Mouse (Mus musculus) kidney, embryonic 16.5 days (tissue): ENCODE results near the gene Padi4. TPM values are rescaled to one million over a fixed set of nuclear protein-coding genes. Genes with fewer than 3 reads are reported as not detected.

Experiments used
- ATAC-seq: fragments of 200-750 bp; cut with Nextera tagmentation; 2 replicates; pipeline ENCODE4 v1.8.0; 2017; ENCODE audit warnings: moderate TSS enrichment; ENCODE audit not compliant: low FRiP score, low TSS enrichment
- H3K27ac ChIP-seq: fragments of 300-500 bp; sonication (generic); 2 replicates; pipeline ENCODE4 v1.5.1; 2014; ENCODE audit warnings: low read length
- H3K27me3 ChIP-seq: fragments of 300-500 bp; sonication (generic); 2 replicates; pipeline ENCODE4 v1.6.1; 2014; ENCODE audit warnings: low read length, control low read depth, mixed read lengths; ENCODE audit not compliant: insufficient read depth
- H3K36me3 ChIP-seq: fragments of 300-500 bp; sonication (generic); 2 replicates; pipeline ENCODE4 v1.6.1; 2014; ENCODE audit warnings: low read length, control low read depth, mixed read lengths; ENCODE audit not compliant: insufficient read depth
- H3K4me1 ChIP-seq: fragments of 300-500 bp; sonication (generic); 2 replicates; pipeline ENCODE4 v1.6.1; 2014; ENCODE audit warnings: low read length, control low read depth, mixed read lengths; ENCODE audit not compliant: insufficient read depth
- H3K4me2 ChIP-seq: fragments of 300-500 bp; sonication (generic); replicated peaks from 2 replicates; pipeline ENCODE4 v1.6.1; 2014; ENCODE audit warnings: low read depth, low read length
- H3K4me3 ChIP-seq: fragments of 300-500 bp; sonication (generic); 2 replicates; pipeline ENCODE4 v1.5.1; 2014; ENCODE audit warnings: mild to moderate bottlenecking, low read length
- H3K9ac ChIP-seq: fragments of 300-500 bp; sonication (generic); replicated peaks from 2 replicates; pipeline ENCODE4 v1.6.1; 2014; ENCODE audit warnings: low read length
- H3K9me3 ChIP-seq: fragments of 300-500 bp; sonication (generic); 2 replicates; pipeline ENCODE4 v1.6.1; 2016; ENCODE audit warnings: low read length, control low read depth
- WGBS: fragments of 180-500 bp; shearing (Covaris S2); extraction: QIAGEN DNeasy Blood & Tissue Kit; methylation state at CpG from one replicate; pipeline ENCODE4 v1.1.7; 2014; 5-methylcytosine and 5-hydroxymethylcytosine counted together
- polyA plus RNA-seq: library from polyadenylated mRNA; unstranded; fragments of >200 nt; fragmentation: Nextera tagmentation; extraction: Ambion mirVana; gene quantifications from 2 replicates; pipeline ENCODE4 v1.2.1, GENCODE M21; 2015

Gene Padi4
- polyA plus RNA-seq = 1.0 and 1.1 TPM in 2 replicates

DNA sequence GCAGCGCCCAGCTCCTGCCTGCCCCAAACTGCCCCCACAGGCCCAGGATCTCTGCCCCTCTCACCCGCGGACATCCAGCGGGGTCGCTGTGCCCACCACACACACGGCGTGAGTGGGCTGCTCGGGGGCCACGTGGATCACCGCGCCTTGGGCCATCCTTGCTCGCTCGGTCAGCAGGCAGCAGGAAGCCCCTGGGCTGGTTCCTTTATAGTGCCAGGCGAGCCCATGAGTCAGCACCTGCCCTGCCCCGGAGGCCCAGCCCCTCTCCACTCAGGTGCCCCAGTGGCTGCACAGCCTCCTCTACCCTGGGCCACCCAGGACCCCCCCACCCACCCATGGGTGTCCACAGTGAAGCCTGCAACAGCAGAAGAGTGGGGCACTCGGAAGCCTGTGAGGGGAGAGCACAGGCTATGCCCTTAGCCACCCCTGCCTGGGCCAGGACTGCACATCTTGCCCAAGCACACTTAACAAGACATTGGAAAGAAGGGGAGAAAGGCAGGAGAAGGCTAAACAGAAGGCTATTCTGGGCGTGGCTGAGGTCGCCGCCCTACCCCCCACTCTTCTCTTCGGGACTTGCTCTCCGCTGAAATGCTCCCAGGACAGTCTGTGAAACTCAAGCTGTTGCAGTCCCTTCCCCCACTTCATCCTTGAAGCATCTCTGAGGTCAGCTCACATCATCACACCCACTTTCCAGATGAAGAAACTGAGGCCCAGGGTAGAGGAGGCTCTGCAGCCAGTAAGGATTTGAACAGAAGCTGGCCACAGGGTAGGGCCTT lies at the start of gene Padi4:
Padi4 (minus strand) TSS at position 212 of the 776 bp plus-strand sequence.
- no peaks in the 10 kb centered on the region for H3K36me3 ChIP-seq
- ATAC-seq = no peak
- H3K27me3 ChIP-seq = no peaks in the 10 kb centered on the region
- no peak within 1 kb of the TSS for H3K9ac ChIP-seq
- H3K4me1 ChIP-seq = peaks cover 16% of the 10 kb centered on the region
- no peak within 1 kb of the TSS for H3K4me2 ChIP-seq
- H3K27ac ChIP-seq = no peak within 1 kb of the TSS
- H3K4me3 ChIP-seq = no peak within 1 kb of the TSS
- WGBS = 81% methylated on average over 20 of the region's 21 CpGs
- no peaks in the 10 kb centered on the region for H3K9me3 ChIP-seq

DNA sequence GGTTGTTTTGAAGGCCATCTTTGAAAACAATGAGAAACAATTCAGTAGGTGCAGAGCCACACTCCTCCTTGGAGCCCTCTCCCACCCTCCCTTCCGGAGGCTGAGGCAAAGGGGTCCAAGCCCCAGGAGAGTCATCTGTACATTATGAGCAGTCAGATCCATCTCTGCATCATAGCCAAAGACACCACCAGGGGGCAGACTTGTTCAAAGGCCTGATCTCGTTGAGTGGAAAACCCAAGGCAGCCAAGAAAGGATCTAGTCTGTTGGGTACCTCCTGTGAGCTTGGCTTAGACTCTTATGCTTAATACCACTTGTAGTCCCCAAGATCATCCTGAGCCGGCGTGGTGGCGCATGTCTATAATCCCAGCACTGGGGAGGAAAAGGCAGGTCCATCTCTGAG lies 48.0 kb upstream of the Padi4 start:
- Histone ChIP-seq H3K4me1 (no peaks in the 10 kb centered on the region), H3K4me3 (no peak overlapping the region), H3K36me3 (no peaks in the 10 kb centered on the region), H3K9ac (no peak overlapping the region), H3K27me3 (no peaks in the 10 kb centered on the region), H3K9me3 (peaks cover 14% of the 10 kb centered on the region), H3K27ac (no peak overlapping the region), H3K4me2 (no peak overlapping the region)
- WGBS = 75% methylated on average over 5 of the region's 5 CpGs
- no peak for ATAC-seq

DNA sequence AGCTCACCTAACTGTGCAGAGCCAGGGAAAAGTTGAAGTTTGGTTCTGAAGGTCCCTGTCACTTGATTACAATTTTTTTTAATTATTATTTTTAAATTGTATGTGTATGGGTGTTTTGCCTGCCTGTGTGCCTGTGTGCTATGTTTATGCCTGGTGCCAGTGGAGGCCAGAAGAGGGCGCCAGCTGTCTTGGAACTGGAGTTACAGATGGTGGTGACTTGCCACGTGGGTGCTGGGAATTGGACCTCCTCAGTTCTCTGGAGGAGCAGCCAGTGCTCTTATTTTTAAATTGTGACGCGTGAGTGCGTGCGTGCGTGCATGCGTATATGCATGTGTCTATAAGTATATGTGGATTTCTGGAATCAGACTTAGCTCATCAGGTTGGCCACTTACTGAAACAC lies 43.4 kb upstream of the Padi4 start:
- Histone ChIP-seq H3K36me3 (no peaks in the 10 kb centered on the region), H3K9ac (no peak overlapping the region), H3K27me3 (no peaks in the 10 kb centered on the region), H3K4me3 (no peak overlapping the region), H3K27ac (no peak overlapping the region), H3K4me1 (peaks cover 29% of the 10 kb centered on the region), H3K4me2 (no peak overlapping the region), H3K9me3 (no peaks in the 10 kb centered on the region)
- WGBS = 90% methylated on average over 8 of the region's 8 CpGs
- no peak for ATAC-seq

DNA sequence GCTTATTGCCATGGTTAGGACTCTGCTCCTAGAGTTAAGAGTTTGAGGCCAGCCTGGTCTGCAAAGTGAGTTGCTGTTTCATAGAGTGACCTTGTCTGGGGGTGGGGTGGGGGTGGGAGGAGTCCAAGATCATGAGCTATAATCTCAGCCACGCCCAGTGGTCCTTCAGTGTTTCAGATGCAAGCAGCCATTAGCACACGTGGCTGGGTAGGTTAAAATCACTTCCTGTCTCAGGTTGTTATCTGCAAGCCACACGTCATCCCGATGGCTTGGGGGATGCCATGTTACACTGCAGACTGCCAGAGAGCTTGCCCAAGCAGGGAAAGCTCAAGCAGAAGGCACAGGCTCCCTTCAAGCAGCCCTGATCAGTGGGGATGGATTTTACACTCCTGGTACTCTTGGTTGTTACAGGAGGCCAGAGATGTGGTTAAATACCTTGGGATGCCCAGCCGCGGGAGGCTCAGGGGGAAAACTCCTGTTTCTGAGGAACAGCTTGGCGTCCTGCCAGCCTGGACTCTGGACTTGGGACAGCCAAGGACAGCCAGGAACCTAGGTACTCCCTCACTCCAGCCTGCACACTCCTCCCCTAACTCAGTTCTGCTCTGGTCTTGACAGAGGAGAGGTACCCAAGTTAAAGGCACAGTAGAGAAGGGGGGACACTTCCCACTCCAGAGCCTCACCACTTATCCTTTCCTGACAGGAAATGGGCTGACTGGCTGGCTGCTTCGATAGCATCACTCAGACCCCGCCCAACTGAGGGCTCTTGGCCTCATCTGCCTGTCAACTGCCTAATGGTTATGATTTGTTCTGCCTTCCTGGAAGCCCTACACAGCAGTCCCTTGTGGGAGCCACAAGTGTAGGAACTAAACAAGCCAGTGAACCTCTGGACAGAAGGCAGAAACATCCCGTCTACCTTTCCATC lies 42.2 kb upstream of the Padi4 start:
- WGBS = 41% methylated on average over 10 of the region's 10 CpGs
- H3K4me1 ChIP-seq = peaks cover 36% of the 10 kb centered on the region
- no peak overlapping the region for H3K4me2 ChIP-seq
- no peaks in the 10 kb centered on the region for H3K9me3 ChIP-seq
- H3K9ac ChIP-seq = no peak overlapping the region
- H3K4me3 ChIP-seq = no peak overlapping the region
- H3K27ac ChIP-seq = no peak overlapping the region
- no peaks in the 10 kb centered on the region for H3K36me3 ChIP-seq
- no peak for ATAC-seq
- H3K27me3 ChIP-seq = no peaks in the 10 kb centered on the region

DNA sequence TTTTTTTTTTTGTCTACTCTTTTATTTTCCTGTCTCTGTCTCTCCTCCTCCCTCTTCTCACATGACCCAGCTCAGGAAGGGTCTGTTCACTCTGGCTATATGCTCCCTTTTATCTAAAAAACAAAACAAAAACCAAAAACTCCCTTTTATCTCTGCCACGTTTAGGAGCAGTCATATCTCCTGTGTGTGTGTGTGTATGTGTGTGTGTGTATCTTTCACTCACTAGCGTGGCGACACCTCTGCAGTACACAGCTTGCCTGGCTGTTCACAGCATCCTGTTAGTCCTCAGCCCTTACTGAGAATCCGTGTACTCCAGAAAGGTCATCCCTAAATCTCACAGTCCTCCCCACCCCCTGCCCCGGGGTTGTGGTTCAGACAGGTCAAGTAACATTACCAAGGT lies 41.5 kb upstream of the Padi4 start:
- Histone ChIP-seq H3K4me2 (no peak overlapping the region), H3K27ac (no peak overlapping the region), H3K4me3 (no peak overlapping the region), H3K9me3 (no peaks in the 10 kb centered on the region), H3K27me3 (no peaks in the 10 kb centered on the region), H3K9ac (no peak overlapping the region), H3K4me1 (peaks cover 36% of the 10 kb centered on the region), H3K36me3 (no peaks in the 10 kb centered on the region)
- no peak for ATAC-seq
- WGBS = 57% methylated on average over 5 of the region's 5 CpGs

DNA sequence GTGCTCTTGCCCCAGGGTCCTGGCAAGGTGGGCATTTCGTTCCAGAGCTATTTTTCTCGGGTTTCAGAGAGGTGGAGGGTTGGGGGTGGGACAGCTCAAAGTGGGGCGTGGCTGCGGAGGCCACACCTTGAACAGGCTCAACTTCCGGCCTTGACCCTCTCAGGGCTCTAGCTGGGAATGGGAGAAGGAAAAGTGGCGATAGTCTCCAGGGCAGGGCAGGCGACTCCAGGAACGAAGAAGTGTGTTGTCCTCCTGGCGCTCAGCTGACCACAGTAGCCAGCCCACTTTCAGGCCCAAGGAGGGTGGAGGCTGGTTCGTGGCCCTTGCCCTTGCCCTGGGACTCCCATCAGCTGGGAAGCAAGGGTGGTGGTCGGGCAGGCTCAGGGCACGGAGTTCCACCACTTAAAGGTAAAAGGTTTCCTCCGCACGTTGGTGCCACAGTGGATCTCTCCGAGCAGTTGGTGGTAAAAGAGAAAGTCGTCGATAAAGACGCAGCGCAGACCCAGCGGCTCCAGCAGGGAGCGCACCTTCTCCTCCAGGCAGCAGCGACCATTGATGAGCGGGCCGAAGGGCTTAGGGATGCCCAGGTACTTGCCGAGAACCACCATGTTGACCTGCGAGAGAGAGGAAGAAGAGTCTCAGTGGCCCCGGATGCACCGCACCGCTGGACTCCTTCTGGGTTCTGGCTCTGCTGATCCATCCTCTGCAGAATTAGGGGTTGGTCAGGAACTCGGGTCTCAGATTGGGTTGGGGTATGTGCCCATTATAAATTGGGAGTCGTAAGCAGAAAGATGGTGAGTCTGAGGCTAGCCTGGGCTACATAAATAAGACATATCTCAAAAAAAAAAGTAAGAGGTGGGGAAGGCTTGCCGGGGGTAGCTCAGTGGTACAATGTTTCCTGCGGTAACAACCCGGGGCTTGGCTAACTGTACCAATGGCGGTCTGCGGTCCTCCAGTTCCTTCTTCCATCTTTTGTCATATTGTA lies 40.5 kb upstream of the Padi4 start:
- H3K9ac ChIP-seq = peak overlapping the region; percentile 66
- H3K36me3 ChIP-seq = no peaks in the 10 kb centered on the region
- H3K27me3 ChIP-seq = no peaks in the 10 kb centered on the region; the same call in 1 of the 2 replicates
- WGBS = 26% methylated on average over 36 of the region's 36 CpGs
- H3K4me1 ChIP-seq = peaks cover 36% of the 10 kb centered on the region
- H3K4me2 ChIP-seq = peak overlapping the region; percentile 84
- H3K27ac ChIP-seq = peak overlapping the region; percentile 67
- no peaks in the 10 kb centered on the region for H3K9me3 ChIP-seq
- peak overlapping the region; percentile 49 for H3K4me3 ChIP-seq
- ATAC-seq = peak; percentile 70

DNA sequence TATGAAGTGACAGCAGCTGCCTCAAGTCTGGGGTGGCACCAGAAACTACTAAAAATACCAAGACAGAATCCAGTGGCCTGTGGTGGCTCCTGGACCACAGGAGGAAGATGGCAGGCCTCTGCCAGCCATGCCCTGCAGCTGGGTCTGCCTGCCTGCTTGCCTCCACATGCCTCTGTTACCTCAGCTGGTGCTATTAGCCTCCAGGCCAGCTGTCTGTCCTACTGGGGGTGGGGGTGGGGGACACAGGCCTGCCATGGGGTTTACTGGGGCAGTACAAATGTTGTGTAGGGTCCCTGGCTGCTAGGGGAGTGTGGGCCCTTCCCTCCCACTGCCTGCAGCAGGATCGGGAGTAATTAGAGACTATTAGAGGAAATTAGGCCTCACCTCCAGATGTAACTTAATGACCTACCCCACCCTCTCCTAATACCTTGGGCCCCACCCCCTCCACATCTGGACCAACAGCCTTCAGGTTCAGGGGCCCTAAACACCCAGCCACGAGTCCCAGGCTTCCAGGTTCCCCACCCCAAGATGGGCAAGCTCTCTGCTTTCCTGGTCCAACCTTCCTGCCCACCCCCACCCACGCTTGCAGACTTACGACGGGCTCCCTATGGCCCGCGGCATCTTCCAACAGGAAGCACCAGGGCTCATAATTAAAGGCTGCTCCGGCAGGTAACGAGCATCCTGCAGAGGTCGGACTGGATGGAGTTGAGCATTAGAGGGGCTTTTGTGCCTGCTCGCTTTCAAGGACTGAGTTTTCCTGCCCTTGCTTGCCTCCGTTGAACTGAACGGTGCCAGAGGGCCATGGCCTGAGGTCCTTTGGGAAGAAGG lies 39.5 kb upstream of the Padi4 start:
- peak overlapping the region; percentile 66 for H3K9ac ChIP-seq
- no peaks in the 10 kb centered on the region; the same call in 1 of the 2 replicates for H3K27me3 ChIP-seq
- H3K9me3 ChIP-seq = no peaks in the 10 kb centered on the region
- WGBS = 9% methylated on average over 13 of the region's 13 CpGs
- peak overlapping the region; percentile 16; the same call in 1 of the 2 replicates for H3K27ac ChIP-seq
- peak overlapping the region; percentile 49 for H3K4me3 ChIP-seq
- no peak for ATAC-seq
- no peaks in the 10 kb centered on the region for H3K36me3 ChIP-seq
- H3K4me2 ChIP-seq = peak overlapping the region; percentile 84
- peaks cover 36% of the 10 kb centered on the region for H3K4me1 ChIP-seq

- 12% methylated on average over 12 of the region's 14 CpGs for WGBS
- H3K36me3 ChIP-seq = no peaks in the 10 kb centered on the region
- H3K27ac ChIP-seq = no peak overlapping the region
- H3K4me3 ChIP-seq = no peak overlapping the region
- H3K4me1 ChIP-seq = peaks cover 36% of the 10 kb centered on the region
- no peak overlapping the region; the same call in 1 of the 2 replicates for H3K4me2 ChIP-seq
- H3K9me3 ChIP-seq = no peaks in the 10 kb centered on the region
- no peak overlapping the region for H3K9ac ChIP-seq
- ATAC-seq = no peak
- H3K27me3 ChIP-seq = no peaks in the 10 kb centered on the region; the same call in 1 of the 2 replicates
Measured at GRCm38 (mm10) chr4:140812609-140813008, 38.6 kb upstream of the Padi4 start.
